Mouse (Mus musculus) bone marrow macrophage, adult 2 months (primary cell): ENCODE data around the gene Uba7.

Experiments
- CTCF ChIP-seq: IDR thresholded peaks from 2 replicates; pipeline ENCODE4 v1.5.1; 2012; ENCODE audit warnings: low read depth, mild to moderate bottlenecking, low read length, moderate library complexity
- POLR2A ChIP-seq: IDR thresholded peaks from 2 replicates; pipeline ENCODE4 v1.6.1; 2012; ENCODE audit warnings: mild to moderate bottlenecking, low read depth, low read length, borderline replicate concordance

DNA sequence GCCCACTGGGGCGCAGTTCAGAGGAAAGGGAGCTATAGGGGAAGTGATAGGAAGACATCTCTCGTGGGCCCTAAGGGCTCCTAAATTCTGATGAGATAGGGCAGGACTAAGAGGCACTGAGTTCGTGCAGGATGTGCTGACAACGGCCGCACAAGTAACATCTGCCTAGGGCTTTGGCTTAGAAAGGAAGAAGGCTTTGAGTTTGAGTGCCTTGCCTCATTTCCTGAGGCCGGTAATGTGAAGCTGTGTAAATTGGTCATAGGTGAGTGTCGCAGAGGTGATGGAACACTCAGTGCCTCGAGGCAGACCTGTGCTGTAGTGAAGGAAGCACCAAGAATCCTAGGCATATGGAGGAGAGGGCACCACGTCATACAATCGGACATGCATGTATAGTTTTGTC, 8.6 kb upstream of the Uba7 start:
- TF ChIP-seq CTCF: no peak
- no peak for TF ChIP-seq POLR2A
